Mouse (Mus musculus): Measurements from ENCODE around the gene Mlh3. TPM values are rescaled to one million over a fixed set of nuclear protein-coding genes. Genes with fewer than 3 reads are reported as not detected.

Mlh3 gene
- polyA plus RNA-seq, 1 experiment: 0.82 TPM

DNA sequence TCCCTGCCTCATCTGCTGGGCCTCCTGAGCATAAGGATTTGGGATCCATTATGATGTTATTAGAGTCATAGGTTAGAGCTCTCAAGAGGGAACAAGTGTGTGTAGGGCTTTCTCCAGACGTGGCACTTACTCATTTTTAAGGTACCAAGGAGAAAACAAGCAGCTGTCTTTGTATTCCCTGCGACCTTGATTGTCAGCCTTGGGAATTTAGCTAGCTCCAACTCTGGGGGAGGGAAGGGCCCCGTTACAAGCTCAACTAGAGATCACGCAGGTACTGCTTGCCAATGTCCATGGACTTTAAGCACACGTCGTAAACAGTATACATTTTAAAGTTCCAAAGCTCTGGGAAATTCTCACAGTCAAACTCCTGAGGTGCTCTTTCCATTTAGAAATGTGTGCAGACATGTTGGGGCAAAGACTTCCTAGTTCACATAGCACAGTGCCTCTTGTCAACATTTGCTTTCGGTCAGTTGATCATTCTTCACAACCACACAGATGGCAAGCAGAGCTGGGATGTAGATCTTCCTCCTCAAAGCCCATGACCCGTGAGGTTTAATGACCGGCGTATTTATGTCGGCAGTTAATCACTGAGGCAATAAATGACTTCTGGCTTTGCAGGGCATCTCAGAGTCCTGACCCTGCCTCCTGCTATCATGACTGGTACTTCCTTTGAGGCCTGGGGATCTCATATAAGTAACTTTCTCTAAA, 27.9 kb upstream of the Mlh3 start:
- TF ChIP-seq MAX (IDR thresholded peaks at IDR 0.05) (no peak), USF1 (IDR thresholded peaks at IDR 0.05; ENCODE audit: low read depth) (no peak), FOSL1 (IDR thresholded peaks at IDR 0.05; ENCODE audit: insufficient read depth, low read length, poor library complexity, severe bottlenecking) (no peak), CTCF (IDR thresholded peaks at IDR 0.05; ENCODE audit: control insufficient read depth, insufficient read depth, insufficient read length) (no peak), CEBPB (IDR thresholded peaks at IDR 0.05; ENCODE audit: low read depth) (no peak), MYOG (IDR thresholded peaks at IDR 0.05; ENCODE audit: control insufficient read depth, extremely low read depth, insufficient read length) (no peak), MYOD1 (IDR thresholded peaks at IDR 0.05; ENCODE audit: control insufficient read depth, insufficient read length, low read depth) (no peak)
- H3K79me3 ChIP-seq (ENCODE audit: low read depth): no peaks in the 10 kb centered on the region

DNA sequence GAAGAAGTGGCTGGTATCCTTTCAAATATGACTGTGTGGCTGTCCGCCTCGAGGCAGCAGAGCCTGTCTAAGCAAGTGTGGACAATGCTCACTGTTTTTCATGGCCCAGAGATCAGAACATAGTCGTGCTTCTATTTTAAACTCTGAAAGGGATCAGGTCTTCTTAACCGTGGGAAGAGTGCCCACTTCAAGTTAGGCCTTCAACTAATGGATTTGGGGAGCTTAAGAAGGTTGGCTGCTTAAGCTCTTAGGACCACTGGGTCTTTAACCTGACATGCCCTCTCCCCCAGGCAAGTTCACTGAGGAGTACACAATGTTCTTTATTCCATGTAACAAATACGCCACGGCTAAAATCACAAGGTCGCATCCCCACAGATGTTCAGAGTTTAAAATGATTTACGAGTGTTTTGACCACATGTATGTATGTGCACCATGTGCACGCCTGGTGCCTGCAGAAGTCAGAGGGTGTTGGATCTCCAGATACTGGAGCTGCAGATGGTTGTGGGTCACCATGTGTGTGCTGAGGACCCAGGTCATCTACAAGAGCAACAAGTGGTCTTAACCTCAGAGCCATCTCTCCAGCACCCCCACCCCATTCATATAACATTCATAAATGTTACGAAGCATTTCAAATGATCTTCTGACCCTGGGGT, 27.1 kb upstream of the Mlh3 start:
- Histone ChIP-seq H3K36me3 (ENCODE audit: control insufficient read depth, insufficient read depth) (peaks cover 34% of the 10 kb centered on the region), H3ac (ENCODE audit: control insufficient read depth, insufficient read length, low read depth) (no peak overlapping the region), H3K27me3 (ENCODE audit: control insufficient read depth, insufficient read depth, insufficient read length) (no peaks in the 10 kb centered on the region), H3K79me2 (ENCODE audit: control insufficient read depth, insufficient read depth) (no peaks in the 10 kb centered on the region), H3K79me3 (ENCODE audit: low read depth) (no peaks in the 10 kb centered on the region), H3K4me3 (ENCODE audit: insufficient read depth, poor library complexity, severe bottlenecking) (no peak overlapping the region)
- TF ChIP-seq USF1 (IDR thresholded peaks at IDR 0.05; ENCODE audit: low read depth) (no peak), MYOG (IDR thresholded peaks at IDR 0.05; ENCODE audit: control insufficient read depth, extremely low read depth, insufficient read length) (no peak), CEBPB (IDR thresholded peaks at IDR 0.05; ENCODE audit: low read depth) (no peak), MAX (IDR thresholded peaks at IDR 0.05) (no peak), MYOD1 (IDR thresholded peaks at IDR 0.05; ENCODE audit: control insufficient read depth, insufficient read length, low read depth) (no peak), CTCF (IDR thresholded peaks at IDR 0.05; ENCODE audit: control insufficient read depth, insufficient read depth, insufficient read length) (no peak)

More for the DNA sequence above, 27.9 kb upstream of the Mlh3 start:
- Histone ChIP-seq H3ac (ENCODE audit: control insufficient read depth, insufficient read length, low read depth) (no peak overlapping the region), H3K4me3 (ENCODE audit: insufficient read depth, poor library complexity, severe bottlenecking) (no peak overlapping the region), H3K27me3 (ENCODE audit: control insufficient read depth, insufficient read depth, insufficient read length) (no peaks in the 10 kb centered on the region), H3K79me2 (ENCODE audit: control insufficient read depth, insufficient read depth) (no peaks in the 10 kb centered on the region), H3K36me3 (ENCODE audit: control insufficient read depth, insufficient read depth) (peaks cover 41% of the 10 kb centered on the region)

DNA sequence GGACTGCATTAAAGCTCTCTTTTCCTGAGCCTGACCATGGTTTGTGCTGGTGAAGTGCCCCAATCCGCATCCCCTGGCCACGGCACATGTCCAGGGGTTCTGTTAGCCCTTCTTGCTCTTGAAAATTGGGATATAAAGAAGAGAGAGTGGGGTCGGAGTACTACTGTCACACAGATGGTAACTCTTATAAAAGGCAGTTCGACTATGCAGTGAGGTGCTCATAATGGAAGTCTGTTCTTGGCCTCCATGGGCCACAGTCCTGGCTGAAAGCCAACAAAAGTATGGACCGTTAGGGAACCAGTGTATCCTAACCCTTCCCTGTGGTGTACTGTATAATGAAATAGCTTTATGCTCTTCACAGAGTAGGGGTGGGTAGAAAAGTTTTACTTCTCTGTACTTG, 26.5 kb upstream of the Mlh3 start:
- H3ac ChIP-seq (ENCODE audit: control insufficient read depth, insufficient read length, low read depth): no peak overlapping the region

DNA sequence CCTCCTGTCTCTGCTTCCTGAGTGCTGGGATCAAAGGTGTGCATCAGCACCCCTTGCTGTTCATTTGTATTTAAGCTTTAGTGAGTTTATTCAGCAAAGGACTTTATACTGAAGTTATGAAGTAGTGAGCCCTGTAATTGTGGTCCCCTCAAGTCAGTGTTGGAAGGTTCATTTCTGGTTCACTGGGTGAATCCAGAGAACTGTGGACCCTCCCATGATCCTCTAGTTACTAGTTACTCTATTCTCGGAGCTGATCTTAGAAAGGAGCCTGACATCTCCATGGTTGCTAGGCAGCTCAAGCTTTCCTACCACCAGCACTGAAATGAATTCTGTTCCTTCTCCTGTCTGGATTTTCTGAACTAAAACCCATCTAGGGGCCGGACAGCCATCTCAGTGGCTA, 25.1 kb upstream of the Mlh3 start:
- Histone ChIP-seq H3K36me3 (ENCODE audit: control insufficient read depth, insufficient read depth) (peaks cover 15% of the 10 kb centered on the region), H3K79me2 (ENCODE audit: control insufficient read depth, insufficient read depth) (no peaks in the 10 kb centered on the region), H3K4me3 (ENCODE audit: insufficient read depth, poor library complexity, severe bottlenecking) (no peak overlapping the region), H3K27me3 (ENCODE audit: control insufficient read depth, insufficient read depth, insufficient read length) (no peaks in the 10 kb centered on the region), H3ac (ENCODE audit: control insufficient read depth, insufficient read length, low read depth) (no peak overlapping the region), H3K79me3 (ENCODE audit: low read depth) (no peaks in the 10 kb centered on the region)
- TF ChIP-seq USF1 (IDR thresholded peaks at IDR 0.05; ENCODE audit: low read depth): no peak
- no peak for TF ChIP-seq CTCF (IDR thresholded peaks at IDR 0.05; ENCODE audit: control insufficient read depth, insufficient read depth, insufficient read length)
- TF ChIP-seq MYOD1 (IDR thresholded peaks at IDR 0.05; ENCODE audit: control insufficient read depth, insufficient read length, low read depth): no peak
- no peak for TF ChIP-seq CEBPB (IDR thresholded peaks at IDR 0.05; ENCODE audit: low read depth)
- TF ChIP-seq MAX (IDR thresholded peaks at IDR 0.05): no peak
- TF ChIP-seq FOSL1 (IDR thresholded peaks at IDR 0.05; ENCODE audit: insufficient read depth, low read length, poor library complexity, severe bottlenecking): no peak
- no peak for TF ChIP-seq MYOG (IDR thresholded peaks at IDR 0.05; ENCODE audit: control insufficient read depth, extremely low read depth, insufficient read length)

More for the DNA sequence above, 26.5 kb upstream of the Mlh3 start:
- no peak overlapping the region for H3K4me3 ChIP-seq (ENCODE audit: insufficient read depth, poor library complexity, severe bottlenecking)
- H3K27me3 ChIP-seq (ENCODE audit: control insufficient read depth, insufficient read depth, insufficient read length): no peaks in the 10 kb centered on the region
- no peak for TF ChIP-seq MYOG (IDR thresholded peaks at IDR 0.05; ENCODE audit: control insufficient read depth, extremely low read depth, insufficient read length)
- no peak for TF ChIP-seq MAX (IDR thresholded peaks at IDR 0.05)
- no peak for TF ChIP-seq MYOD1 (IDR thresholded peaks at IDR 0.05; ENCODE audit: control insufficient read depth, insufficient read length, low read depth)
- no peak for TF ChIP-seq CTCF (IDR thresholded peaks at IDR 0.05; ENCODE audit: control insufficient read depth, insufficient read depth, insufficient read length)
- no peak for TF ChIP-seq FOSL1 (IDR thresholded peaks at IDR 0.05; ENCODE audit: insufficient read depth, low read length, poor library complexity, severe bottlenecking)
- no peak for TF ChIP-seq CEBPB (IDR thresholded peaks at IDR 0.05; ENCODE audit: low read depth)
- TF ChIP-seq USF1 (IDR thresholded peaks at IDR 0.05; ENCODE audit: low read depth): no peak
- H3K36me3 ChIP-seq (ENCODE audit: control insufficient read depth, insufficient read depth): peaks cover 29% of the 10 kb centered on the region
- H3K79me3 ChIP-seq (ENCODE audit: low read depth): no peaks in the 10 kb centered on the region
- H3K79me2 ChIP-seq (ENCODE audit: control insufficient read depth, insufficient read depth): no peaks in the 10 kb centered on the region

DNA sequence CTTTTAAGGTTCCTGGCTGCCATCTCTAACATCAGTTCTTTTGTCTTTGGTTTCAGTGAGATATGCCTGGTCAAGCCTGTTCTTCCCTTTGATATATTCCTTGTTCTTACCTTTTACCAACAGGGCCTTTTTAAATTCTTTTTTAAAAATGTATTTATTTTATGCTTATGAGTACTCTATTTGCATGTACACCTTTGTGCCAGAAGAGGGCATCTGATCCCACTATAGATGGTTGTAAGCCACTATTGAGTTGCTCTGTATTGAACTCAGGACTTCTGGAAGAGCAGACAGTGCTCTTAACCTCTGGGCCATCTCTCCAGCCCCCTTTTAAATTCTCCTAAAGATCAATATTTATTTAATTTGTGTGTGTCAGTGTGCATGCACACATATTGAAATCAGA, 22.5 kb upstream of the Mlh3 start:
- Histone ChIP-seq H3K27me3 (ENCODE audit: control insufficient read depth, insufficient read depth, insufficient read length) (no peaks in the 10 kb centered on the region), H3ac (ENCODE audit: control insufficient read depth, insufficient read length, low read depth) (no peak overlapping the region), H3K4me3 (ENCODE audit: insufficient read depth, poor library complexity, severe bottlenecking) (no peak overlapping the region), H3K79me3 (ENCODE audit: low read depth) (no peaks in the 10 kb centered on the region), H3K36me3 (ENCODE audit: control insufficient read depth, insufficient read depth) (no peaks in the 10 kb centered on the region), H3K79me2 (ENCODE audit: control insufficient read depth, insufficient read depth) (no peaks in the 10 kb centered on the region)
- no peak for TF ChIP-seq USF1 (IDR thresholded peaks at IDR 0.05; ENCODE audit: low read depth)
- TF ChIP-seq MYOD1 (IDR thresholded peaks at IDR 0.05; ENCODE audit: control insufficient read depth, insufficient read length, low read depth): no peak
- TF ChIP-seq MAX (IDR thresholded peaks at IDR 0.05): no peak
- TF ChIP-seq FOSL1 (IDR thresholded peaks at IDR 0.05; ENCODE audit: insufficient read depth, low read length, poor library complexity, severe bottlenecking): no peak
- no peak for TF ChIP-seq CEBPB (IDR thresholded peaks at IDR 0.05; ENCODE audit: low read depth)
- no peak for TF ChIP-seq CTCF (IDR thresholded peaks at IDR 0.05; ENCODE audit: control insufficient read depth, insufficient read depth, insufficient read length)
- TF ChIP-seq MYOG (IDR thresholded peaks at IDR 0.05; ENCODE audit: control insufficient read depth, extremely low read depth, insufficient read length): no peak
